Mouse (Mus musculus): ENCODE results near the gene Zfp3.
A peak's percentile ranks its signal among the peaks of the same experiment; 100 is the strongest.
"Not testable (repeated sequence)": the region's sequence is repeated elsewhere in the genome, so short reads cannot be mapped to it uniquely, and the experiment has no call there.

Gene Zfp3

DNA sequence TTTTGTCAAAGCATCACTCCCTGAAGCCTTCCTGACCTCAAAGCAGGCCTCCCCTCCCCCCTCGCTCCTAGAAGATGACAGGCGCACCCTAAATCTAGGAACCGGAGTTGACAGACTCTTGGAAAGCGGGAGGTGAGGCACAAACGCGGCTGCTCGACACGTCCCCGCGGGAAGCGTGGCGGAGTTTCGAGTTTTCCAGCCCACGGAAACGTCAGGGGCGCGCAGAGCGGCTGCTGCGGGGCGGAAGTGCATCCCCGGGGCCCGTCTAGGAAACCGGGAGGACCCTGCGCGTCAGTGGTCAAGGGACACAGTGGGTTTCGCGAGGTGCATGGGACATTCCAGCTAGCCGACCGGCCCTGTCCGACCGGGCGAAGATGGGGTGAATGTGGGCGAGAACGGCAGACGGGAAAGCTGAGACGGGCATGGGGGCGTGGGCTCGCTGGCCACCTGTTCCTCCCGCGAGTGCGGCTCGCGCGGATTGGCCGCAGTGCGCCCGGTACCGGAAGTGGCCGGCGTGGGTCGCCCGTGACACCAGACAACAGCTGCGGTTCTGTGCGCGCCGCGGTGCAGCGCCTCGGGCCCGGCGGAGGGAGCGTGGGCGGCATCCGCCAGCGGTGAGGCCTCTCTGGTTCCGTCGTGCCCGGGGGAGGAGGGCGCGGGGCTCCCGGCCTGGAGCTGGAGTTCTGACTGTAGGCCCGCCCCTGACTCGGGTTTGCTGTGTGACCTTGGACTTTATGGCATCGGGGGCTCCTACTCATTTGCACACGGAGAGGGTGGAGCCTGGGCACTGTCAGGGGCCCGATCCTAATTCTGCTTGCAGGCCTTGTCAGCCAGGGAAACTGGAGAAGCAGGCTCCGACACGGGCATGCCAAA is at the start of gene Zfp3:
Gene Zfp3 (plus strand): TSS at position 274 of the 873 bp plus-strand sequence.
- peak; percentile 99 for DNase-seq

DNA sequence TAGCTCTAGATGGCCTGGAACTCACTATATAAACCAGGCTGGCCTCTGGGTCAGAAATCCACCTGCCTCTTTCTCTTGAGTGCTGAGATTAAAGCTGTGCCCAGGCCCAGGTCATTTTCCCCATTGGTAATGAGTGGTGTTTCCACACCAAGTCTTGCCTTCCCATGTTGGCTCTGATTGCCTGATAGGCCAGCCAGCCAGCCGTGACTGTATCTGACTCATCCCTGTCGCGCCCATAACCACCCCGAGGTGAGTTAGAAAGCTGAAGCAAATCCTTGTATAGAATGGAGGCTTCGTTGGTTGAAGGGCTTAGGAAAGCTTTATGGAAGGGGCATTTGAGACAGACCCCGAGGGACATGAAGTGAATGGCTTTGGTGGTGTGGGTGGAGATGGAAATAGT is 48.2 kb upstream of the Zfp3 start:
- DNase-seq, result no peak

DNA sequence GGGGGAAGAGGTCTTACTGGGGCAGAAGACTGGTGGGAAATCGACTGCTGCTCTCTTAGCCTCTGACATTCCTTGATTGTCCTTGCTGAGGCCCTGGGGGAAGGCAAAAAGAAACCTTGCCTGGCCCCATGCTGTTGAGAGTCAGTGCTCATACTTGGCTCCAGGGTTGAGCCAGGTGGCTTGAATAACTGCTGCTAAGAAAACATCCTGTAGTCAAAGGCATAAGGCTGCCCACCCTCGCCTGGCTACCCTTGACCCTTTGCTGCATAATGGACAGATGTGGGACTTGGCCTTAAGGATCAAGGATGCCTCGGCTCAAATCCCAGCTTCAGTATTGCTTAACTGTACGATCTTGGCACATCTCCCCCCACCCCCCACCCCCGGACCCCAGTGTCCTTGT is 45.5 kb upstream of the Zfp3 start:
- peak; percentile 83 for DNase-seq

DNA sequence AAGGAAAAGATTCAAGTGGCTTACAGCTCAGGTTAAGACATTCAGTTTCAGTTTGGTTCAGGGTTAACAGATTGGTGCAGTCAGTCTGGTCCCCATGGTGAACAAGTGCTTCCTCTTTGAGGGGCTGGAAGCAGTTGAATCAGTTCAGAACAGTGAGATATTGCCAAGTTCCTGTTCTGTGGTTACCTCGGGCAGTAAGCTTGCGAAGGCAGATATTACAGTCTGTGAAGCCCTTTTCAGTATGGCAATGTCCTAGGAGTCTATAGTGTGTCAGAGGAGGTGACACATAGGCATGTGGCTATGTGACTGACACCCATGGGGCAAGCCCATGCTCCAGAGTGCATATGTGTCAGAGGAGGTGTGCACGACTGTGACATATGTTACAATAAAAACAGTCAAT is 43.4 kb upstream of the Zfp3 start:
- peak; percentile 93 for DNase-seq

DNA sequence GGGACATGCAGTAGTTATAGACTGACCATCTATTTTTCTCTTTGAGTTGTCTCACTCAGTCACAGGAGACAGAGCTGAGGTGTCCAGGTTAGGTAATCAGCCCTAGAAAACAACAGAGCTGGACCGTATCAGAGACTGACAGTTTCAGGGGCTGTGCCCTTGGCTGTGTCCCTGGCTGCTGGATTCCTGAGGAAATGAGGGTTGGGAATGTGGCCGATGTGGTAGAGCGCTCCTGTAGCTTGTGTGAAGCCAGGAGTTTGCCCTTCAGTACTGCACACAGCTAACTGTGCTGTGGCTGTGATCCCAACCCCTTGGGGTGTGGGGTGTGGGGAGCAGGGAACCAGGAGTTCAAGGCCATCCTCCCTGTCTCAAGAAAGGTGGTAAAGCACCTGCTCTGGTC is 42.9 kb upstream of the Zfp3 start:
- peak; percentile 94 for DNase-seq

DNA sequence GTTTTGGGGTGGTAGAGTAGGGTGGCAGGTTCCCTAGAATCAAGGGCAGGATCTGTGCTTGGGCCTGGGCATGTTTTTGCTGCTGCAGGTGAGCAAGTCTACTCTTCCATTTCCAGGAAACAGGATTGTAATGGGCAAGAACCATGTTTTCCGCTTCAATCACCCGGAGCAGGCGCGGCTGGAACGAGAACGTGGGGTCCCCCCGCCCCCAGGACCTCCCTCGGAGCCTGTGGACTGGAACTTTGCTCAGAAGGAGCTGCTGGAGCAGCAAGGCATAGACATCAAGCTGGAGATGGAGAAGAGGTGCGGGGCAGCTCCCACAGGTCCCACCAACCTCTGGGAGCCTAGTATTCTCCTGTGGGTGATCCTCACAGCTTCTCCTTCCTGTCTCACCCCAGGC is 39.3 kb upstream of the Zfp3 start:
- no peak for DNase-seq

DNA sequence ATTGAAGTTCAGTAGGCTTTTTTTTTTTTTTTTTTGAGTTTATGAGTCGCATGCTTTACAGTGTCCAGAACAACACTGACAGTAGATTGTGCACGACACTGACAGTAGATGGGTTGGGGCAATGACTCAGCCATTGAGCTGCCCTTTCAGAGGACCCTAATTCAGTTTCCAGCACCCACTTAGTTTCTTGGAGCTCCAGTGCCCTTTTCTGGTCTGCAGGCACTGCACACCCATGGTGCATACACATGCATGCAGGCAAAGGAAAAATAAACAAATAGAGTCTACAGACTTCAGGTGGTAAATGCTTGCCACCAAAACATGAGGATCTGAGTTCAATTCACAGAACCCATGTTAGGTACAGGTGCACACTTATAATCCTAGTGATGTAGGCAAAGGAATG is 37.4 kb upstream of the Zfp3 start:
- no peak for DNase-seq

DNA sequence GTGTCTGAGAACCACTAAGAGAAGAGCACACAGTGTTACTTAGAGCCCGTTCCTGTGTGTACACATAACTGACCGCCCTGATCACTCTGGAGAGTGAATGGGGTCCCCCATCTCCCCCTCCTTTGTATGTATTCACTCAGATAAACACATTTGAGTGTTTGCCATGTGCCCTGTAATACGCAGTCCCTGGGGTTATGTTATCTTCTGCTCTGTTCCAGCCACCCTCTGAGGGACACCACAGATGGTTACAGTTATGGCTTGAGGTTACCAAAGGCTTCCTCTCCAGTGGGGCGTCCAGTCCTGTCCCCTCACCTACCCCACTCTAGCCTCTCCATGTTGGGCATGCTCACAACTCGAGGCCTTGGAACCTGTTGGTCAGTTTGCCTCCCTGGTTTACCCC is 36.6 kb upstream of the Zfp3 start:
- no peak for DNase-seq

DNA sequence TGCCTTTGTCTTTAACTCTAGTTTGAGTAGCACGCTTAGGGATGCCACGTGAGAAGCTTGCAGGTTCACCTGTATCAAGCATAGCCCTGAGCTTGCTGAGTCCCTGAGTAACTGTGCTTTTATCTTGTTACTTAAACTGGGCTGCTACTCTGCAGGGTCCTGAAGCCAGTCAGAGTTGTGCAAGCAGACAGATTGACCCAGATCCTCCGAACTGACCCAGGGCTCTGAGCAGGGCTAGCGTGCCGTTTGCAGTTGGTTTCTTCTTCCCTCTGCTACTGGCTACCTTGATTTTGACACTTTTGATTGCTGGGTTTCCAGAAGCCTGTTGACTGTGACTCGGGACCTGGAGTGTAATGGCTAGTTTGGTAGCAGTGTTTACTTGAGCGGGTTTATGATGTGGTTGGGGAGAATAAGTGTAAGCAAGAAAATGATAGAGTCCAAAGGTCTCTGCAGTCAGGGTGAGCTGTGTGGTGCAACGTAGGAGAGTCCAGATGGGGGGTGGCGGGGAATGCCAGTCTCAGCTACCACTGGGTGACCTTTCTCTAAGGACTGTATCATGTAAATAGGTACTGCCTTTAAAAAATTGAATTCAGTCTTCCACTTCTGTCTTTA is 33.5 kb upstream of the Zfp3 start:
- DNase-seq, result no peak

DNA sequence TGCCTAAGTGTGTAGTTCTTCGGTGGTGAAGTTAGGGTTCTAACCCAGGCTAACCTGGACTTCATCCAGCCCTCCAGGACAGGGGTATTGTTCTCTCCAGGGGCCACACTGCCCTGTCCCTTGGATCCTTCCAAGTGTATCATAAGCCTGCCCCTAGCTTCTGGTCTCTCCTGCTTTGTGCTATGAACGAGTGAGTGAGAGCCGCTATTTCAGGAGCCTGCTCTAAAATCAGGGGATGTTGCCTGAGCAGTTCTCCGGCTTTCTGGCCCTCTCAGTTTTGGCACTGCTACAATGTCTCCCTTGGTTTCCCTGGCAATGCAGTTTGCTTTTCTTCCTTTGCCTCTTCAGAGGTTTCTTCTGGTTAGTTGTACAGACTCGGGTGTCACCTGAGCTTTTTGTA is 32.8 kb upstream of the Zfp3 start:
- no peak for DNase-seq

DNA sequence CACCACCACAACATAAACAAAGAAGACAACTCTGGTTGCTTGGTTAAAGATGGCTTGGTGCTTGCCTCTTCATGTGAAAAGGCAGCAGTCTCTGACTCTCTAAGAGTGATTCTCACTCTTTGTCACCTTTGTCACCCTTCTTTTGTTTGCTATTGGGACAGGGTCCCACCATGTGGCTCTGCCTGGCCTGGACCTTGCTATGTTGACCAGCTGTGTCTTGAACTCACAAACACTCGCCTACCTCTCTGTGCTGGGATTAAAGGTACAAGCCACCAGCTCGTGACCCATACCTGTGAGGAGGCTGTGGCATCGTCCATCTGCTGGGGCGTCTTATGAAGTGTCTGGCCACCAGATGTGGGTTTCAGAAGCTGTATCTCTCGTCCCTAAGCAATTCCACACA is 30.8 kb upstream of the Zfp3 start:
- DNase-seq, result no peak

DNA sequence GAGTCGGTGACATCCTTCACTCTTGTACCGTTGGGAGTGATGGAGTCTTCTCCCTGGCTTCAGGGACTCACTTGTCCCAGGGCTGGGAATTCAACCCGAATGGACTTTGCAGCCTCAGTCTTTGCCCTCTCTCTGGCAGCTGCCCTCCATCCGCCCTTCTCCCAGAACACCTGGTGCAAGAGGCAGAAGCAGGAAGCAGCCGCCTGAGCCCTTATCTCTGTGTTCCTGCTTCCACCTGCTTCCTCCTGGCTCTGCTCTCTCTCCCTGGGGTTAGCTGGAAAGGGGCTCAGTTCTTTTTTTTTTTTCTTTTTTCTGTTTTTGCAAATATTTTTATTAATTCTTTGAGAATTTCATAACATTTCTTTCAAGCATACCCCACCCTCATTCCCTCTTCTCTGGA is 26.3 kb upstream of the Zfp3 start:
- DNase-seq, result peak; percentile 94

DNA sequence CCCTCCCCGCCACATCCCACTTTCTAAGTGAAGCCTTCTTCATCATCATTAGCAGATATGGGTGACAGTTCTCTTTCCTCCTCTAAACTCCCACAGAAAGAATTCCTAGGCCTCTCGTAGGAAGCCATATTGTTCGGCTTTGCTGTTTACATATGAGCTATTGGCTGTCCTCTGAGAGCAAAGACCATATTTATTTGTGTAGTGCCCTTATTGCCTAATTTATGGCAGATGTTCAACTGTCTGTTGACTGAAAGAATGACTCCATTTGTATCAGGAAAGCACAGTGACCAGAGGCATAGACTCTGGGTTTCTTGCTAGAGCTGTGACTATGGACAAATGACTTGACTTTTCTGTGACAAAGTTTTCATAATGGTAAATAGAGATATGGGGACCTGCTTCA is 22.4 kb upstream of the Zfp3 start:
- DNase-seq, result no peak

DNA sequence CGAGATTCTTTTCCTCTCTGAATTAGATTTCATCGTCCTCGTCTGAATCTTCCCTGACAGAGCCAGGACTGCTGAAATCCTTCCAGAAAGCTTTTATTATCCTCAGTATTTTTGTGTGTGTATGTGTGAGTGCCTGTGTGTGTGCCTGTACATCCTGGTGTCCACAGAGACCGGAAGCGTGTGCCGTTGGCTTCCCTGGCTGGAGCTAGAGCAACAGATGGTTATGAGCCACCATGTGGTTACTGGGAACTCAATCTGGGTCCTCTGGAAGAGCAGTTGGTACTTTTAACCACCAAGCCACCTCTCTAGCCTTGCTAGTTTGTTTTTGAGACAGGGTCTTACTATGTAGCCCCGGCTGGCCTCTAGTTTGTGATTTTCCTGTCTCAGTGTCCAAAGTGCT is 21.9 kb upstream of the Zfp3 start:
- DNase-seq, result no peak

DNA sequence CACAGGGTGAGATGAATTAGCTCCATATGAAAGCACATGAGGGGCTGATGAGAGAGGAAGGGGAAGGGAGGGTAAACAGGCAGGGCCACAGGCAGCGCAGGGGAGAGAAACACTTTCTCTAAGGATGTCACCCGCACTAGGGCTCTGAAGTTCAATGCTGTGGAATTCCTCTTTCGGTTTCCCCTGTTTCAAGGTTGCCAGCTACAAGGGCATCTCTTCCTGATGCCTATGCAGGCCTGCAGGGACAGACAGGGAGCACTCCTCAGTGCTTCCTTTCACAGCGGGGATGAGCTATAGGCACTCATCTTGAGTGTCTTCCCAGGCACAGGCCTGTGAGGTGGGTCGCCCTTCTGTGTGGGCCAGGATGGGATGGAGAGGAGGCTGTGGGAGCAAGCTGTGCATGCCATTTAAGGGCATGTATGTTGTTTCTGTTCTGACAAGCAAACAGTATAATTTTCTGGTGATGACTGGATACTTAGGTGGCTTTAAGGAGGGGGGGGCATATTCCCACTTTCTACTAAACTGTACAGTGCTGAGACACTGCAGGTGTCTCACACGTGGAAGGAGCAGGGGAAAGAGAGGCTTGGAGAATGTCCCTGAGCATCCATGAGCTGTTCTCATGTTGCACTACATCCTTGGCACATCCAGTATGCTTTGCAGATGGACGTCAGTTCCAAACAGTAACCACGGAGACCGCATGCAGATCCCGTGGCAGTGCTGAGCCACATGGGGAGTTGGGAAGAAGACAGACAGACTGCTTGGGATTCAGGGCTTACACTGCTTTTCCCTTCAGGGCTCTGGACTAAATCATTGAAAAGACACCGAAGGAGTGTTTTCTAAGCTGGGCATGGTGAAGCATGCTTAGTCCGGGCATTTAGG is 21.2 kb upstream of the Zfp3 start:
- DNase-seq, result no peak

DNA sequence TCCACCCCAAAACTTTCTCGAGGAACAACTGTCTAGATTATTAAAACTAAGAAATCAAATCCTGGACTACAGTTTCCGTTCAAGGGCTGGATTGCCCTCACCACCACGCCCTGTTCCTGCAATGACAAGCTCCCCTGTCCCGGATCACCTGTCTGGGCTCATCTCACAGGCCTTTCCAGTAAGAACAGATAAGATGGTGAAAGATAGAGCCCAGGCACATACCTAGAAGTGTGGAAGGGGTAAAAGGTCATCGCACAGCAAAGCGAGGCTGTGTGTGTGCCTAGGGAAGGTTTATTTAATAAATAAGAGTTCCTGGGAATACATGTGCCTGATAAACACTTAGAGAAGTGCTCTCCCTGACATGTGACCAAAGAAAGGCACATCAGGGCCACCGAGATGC is 18.4 kb upstream of the Zfp3 start:
- DNase-seq, result no peak

DNA sequence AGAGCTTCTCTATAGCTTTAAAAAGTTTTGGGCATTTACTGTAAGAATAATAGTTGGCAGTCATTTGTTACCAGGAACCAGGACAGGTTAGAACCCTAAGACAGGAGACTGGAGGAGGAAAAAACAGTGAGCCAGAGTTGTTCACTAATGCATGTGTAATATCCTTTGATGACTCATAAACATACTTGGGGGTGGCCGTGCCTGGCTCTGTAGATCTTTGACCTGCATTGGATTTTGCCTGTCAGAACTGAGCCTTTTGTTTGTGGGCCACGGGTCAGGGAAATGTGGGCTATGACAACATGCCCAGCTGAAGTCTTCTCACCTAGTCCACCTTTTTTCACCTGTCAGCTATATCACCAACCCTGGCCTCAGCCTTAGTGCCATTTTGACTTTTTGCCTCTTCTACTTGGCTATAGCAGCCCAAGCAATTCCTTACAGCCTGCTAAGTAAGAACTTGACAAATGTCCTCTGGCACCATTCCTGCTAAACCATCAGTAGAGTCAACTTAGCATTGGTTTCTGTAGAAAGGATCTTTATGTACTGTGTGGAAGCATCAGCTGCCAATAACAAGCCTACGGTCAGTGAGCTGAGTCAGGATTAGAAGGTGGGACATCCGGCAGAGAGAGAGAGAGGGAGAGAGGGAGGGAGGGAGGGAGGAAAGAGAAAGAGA is 16.0 kb upstream of the Zfp3 start:
- DNase-seq, result no peak

DNA sequence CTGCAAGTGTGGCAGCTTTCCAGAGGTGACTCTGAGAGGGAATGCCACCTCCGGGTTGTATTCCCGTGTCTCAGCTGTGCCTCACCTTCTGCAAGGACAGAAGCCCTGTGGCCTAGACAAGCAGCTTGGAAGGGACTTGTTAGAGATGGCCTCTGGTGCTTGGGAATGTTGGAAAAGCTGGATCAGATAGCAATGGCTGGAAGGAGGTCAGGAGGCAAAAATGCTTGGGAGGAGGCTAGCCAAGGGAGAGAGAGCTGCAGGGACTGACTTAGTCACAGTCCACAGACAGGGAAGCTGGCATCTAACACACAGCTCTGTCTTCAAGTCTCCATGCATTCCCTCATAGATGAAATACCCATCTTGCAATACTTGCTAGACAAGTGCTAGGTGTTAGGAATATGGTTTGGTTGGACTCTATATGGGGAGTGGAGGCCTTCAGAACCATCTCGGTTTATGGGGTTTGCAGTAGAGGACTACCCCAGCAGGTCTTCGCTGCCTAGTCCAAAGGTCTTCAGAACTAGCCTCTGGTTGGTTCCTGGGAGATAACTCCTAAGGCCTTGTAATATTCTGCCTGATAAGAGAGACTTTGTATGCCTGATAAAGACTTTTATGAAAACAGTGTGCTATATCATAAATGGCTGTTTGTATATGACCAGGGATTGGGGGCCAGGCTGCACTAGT is 11.5 kb upstream of the Zfp3 start:
- no peak for DNase-seq

DNA sequence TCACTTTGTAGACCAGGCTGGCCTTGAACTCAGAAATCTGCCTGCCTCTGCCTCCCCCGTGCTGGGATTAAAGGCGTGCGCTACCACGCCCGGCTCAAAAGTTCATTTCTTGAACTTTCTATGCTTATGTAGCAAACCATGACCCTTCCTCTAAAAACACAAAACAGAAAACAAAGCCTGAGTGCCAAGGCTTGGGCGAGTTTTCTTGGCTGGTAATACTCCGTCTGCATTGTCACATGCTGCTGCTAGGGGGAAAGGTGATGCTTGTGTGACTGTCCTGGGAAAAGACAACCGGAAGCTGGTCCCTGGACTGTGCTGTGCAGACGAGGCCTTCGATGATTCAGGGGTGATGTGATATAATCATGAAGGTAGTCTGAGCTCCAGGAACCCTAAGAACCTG is 10.9 kb upstream of the Zfp3 start:
- DNase-seq, result no peak

DNA sequence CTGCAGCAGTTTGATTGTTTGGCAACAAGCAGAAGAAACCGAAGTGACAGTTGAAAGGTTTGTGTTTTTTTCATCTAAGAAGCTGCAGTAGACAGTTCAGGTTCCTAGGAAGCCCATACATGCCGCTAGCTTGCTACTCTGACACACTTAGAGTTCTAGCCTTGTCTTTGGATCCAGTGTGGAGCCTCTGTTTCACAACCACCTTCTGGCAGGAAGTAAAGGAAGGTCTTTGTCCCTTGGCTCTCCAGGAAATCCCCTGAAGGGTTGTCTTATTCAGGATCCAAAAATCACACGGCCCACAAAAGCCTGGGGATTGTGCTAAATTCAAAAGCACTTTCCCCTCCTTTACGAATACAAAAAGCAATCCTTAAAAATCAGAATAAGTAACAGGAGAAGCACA is 9.5 kb upstream of the Zfp3 start:
- no peak for DNase-seq

DNA sequence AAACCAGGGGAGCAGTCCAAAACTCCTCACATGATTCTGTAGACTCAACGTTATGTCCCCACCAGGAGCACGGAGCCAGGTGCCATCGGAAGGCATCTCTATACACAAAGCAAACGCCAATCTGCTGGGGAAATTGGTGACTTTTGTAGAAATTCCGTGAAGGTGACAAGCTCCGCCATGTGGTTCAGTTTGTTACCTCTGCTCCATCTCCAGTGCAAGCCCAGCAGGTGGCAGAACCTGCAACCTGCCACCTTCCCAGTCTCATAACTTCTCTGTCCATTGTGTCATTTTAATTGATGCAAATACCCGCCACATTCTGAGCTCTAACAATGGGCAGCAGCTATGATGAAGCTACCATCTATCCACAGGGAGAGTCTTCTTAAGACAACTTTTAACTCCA is 9.1 kb upstream of the Zfp3 start:
- DNase-seq, result no peak

DNA sequence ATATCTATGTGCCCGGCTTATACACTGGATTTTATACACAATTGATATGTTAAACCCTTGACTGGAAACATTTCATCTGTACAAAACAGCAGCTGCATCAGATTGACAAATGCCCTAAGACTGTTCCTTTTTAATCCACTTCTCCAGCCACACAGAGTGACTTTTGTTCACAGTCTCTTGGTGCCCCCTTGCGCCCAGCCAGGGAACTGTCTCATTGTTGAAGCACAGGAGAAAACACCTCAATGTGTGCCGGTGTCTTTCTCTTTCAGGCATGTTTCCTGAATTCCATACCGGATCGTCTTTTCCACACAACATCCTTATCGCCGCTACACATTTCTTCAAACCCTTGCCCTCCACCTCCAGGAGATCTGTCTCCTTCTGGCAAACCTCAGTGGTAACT is 8.4 kb upstream of the Zfp3 start:
- DNase-seq, result no peak

DNA sequence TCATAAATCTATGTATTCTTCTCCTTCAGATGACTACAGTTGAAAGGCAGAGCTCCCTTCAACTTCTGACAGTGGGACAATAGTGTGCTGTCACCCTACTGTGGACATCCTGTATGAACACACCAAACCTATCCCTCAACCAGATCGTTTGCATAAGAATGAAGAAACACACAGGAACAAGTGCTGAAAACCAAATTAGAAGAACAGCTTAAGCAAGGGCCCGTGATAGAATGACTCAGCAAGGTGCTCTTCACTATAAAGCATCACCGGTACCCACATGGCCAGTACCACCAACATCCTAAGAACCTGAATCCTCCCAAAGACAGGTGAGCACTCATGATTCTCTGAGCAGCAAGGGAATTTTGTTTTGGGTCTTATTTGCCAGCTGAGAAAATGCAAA is 3.6 kb upstream of the Zfp3 start:
- not testable (repeated sequence) for DNase-seq
